Mouse (Mus musculus): Measurements from ENCODE around the gene Nat9.
A peak's percentile ranks its signal among the peaks of the same experiment; 100 is the strongest.

The Nat9 gene

DNA sequence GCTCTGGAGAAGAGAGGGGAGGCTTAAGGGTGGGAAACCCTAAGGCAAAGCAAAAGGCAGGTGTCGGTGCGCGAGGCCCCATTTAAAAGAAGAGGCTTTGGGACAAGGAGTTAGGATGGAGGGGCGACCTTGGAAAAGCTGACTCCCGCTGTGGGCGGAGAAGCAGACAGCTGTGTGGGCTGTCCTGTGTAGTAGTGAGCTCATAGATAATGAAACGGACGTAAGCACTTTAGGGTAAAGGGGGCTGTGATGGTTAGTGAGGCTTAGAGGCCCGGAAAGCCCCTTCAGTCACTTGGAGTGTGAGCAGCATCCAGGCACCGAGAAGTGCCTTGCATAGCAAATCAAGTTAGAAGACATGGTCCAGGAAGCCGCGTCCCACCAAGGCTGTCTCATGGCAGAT lies at the start of gene Nat9:
Nat9 (minus strand) TSS at position 167 of the 400 bp plus-strand sequence.
- peak; percentile 73 for DNase-seq (ENCODE audit: low read depth)

DNA sequence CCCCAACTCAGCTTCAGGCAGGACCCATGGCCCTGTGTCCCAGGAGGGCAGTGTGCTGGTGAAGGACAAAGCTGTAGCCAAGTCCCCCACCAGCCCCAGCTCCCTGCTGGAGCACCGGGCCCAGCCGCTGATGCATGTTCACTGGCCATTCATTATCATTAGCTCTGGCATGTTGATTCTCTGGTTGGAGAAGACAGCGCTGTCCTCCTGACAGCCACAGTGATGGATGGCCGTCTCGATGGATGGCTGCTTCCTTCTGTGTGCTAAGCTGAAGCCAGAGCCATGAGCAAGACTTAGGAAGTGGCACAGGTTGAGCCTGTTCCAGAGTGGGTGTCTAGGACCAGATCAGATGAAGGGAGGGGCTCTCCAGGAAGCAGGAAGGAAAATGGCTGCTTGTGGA lies 48.9 kb upstream of the Nat9 start:
- DNase-seq (ENCODE audit: low read depth), result no peak

DNA sequence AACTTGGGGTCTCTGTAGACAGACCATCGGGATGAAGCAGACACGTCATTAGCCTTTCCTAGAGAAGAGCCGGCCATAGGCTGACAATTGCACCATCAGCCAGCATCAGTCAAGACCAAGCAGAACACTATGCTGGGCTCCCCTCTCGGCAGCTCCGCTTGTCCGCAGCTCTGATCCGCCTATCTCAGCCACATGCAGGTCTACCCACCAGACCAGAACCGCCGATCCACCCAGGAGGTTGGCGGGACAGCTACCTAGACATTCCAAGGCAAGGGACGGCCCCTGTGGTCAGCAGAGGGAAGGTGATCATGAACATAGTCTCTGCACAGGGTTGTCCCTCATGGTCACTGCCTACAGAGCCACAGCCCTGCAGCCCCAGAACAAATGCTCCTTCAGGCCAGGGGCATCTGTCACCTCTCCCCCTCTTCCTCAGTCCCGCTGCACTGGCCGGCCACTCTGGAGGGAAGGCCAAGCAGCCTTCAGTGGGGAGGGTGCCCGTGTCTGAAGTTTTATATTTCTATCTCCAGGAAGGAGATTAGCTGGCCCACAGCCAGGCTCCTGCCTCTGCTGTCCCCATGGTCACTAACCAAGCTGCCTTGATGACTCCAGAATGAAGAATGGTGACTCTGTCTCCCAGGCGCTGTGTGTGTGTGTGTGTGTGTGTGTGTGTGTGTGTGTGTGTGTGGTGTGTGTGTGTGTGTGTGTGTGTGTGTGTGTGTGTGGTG lies 46.8 kb upstream of the Nat9 start:
- no peak for DNase-seq (ENCODE audit: low read depth)

DNA sequence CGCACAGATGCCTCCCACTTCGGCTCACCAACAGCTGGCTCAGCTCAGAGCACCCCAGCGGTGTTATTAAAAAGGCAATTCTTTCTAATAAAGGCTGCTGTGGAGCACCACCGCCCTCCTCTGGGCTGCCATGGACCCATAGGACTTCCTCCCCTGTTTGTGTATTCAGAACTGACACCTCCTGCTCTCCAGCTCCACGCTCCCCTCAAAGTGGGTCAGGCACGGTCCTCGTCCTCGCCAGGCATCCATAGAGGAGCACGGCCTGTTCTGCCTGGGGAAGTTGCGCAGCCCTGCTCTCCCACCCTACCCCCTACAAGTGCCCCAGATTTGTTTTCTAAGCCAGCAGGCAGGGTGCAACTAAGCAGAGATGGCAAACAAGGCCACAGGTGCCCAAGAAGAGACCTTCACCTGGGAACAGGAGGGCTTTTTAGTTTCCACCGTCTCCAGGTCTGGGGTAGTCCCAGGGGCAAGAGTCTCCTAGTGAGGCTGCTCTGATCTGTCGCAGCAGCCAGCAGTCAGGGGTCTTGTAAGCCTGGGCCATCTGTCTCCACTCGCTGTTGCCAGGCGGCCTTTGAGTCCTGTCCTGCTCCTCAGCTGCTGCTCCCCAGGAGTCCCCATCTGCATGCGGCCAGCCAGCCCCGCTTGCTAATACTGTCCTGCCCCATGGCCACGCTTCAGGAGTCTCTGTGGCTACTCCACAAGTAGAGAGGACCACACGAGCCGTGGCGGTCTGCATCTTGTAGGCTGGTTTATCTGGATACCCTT lies 46.0 kb upstream of the Nat9 start:
- DNase-seq (ENCODE audit: low read depth), result peak; percentile 34

DNA sequence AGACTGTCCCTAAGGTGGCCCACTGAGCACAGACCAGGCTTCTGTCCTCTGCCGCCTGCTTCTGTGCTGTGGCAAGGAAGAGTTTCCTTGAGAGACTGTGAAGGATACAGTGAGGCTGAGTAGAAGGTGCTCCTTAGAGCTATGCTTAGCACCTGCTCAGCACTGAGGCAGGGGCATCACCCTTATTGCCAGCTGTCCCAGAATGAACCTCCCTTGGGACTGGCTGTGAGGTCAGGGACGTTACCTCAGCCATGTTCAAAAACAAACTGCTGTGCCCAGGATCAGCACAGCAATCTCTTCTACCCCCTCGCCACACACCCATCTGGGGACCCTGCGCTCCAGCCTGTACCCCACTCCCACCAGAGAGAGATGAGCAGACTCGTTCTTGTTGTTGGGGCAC lies 45.2 kb upstream of the Nat9 start:
- DNase-seq (ENCODE audit: low read depth), result no peak

DNA sequence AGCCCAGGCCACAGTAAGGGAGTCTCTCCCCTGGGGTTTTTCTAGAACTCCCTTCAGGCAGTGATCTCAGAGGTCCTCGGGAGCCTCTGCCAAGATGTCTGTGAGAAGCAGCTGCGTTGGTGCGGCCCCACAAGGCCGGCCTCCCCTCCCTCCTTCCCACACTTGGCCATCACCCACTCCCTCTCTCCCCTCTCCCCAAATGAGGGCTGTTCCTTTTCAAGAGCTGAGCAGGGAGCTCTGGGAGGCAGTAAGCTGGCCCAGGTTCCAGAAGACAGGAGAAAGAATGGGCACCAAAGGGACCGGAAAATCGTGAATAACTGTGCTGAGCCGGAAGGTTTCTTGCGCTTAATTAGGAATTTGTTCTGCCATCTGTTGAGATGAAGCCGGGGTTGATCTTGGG lies 44.3 kb upstream of the Nat9 start:
- no peak for DNase-seq (ENCODE audit: low read depth)

DNA sequence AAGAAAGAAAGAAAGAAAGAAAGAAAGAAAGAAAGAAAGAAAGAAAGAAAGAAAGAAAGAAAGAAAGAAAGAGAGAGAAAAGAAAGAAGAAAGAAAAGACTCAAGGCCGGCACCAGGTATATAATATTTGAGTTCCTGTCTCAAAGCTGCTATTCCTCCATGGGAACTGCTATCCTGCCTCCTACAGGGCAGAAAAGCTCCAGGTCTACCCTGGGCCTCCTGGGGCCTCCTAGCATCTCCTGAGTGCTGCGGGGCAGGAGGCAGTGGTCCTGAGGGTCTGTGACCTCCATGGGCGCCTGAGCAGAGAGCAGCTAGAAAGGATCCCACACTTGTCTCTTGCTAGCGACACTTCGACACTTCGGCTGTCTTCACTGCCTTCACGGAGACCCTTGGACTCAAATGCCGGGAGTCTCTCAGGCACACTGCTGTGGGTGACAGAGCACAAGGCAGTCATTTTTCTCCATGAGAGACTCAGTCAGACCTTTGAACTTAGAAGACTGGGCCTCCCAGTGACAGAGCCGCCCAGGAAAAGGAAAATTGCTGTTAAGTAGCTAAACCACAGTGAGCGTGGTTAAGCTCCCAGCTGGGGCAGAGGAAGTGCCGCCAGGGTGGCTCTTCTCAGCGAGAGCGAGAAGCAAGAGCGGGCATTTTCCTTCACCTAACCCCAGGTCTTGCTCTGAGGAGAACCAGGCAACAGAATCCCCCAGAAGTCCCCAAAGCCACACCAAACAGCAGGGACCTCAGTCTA lies 43.7 kb upstream of the Nat9 start:
- peak; percentile 88 for DNase-seq (ENCODE audit: low read depth)

DNA sequence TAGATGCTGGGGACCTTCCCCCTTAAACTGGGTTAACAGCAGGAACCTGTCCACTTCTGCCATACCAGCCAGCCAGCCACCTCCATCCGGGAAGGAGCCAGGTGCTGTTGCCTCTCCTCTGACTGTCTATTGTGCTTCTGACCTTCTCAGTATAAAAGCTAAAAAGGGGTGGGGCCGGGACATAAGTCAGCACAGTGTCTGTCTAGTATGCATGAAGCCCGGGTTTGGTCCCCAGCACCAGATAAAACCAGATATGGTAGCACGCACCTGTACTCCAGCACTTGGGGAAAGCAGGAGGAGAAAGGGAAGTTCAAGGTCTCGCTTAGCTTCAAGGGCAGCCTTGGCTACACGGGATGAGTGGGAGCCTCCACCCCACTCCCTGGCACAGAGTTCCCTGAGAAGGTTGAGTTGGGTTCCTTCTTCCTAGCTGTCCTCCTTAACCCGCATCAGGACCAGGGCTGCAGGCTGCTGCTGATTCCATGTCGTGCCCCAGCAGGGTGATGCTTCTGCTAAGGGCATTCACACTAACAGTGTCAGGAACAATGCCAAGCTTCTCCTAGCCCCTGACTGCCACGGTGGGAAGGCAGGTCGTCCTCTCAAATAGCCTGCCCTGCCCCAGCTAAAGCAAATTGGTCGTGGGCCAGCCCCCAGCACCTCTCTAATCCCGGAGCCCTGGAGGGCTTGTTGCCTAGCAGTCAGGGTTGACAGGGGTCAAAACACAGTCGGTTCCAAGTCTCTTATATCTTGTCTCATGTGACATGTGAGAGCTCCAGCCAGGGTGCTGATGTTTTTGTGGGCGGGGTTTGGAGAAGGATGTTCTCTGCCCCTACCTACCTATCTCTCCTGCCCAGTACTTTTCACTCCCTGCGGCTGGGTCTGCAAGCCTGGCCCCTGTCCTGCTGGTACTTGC lies 41.6 kb upstream of the Nat9 start:
- DNase-seq (ENCODE audit: low read depth), result peak; percentile 46

DNA sequence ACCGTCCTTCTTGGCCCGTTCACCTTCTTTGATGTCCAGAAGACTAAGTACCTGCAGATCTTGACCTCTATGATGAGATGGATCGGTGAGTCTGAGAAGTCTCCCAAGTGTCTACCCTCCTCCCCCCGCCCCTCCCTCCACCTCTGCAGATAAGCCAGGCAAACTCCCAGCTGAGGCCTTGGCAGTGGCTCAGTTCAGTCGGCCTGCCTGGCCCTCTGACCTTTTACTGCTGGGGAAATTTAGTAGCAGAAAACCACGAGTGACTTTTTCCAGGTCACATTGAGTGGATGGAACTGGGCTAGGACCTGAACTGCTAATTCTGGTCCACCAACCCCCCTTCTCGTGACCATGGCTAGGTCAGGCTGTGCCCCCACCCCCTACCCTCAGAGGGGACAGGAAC lies 40.8 kb upstream of the Nat9 start:
- no peak for DNase-seq (ENCODE audit: low read depth)

DNA sequence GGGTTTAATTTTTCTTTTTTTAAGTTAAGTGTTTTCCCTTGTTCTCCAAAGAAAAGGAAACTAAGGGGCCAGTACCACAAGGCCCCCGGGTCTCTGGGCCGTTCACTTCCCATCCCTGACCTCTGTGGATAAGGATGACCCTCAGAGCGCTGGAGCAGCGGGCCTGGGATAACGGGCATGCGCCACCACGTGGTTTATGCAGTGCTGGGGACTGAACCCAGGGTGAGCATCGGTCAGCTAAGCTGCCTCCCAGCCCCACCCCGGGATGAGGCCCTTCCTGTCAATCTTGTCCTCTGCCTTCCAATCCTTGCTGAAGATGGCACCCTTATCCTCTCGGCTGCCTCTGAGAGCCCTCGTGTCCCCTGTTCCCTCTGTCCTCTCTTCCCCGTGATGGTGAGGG lies 40.0 kb upstream of the Nat9 start:
- DNase-seq (ENCODE audit: low read depth), result no peak

DNA sequence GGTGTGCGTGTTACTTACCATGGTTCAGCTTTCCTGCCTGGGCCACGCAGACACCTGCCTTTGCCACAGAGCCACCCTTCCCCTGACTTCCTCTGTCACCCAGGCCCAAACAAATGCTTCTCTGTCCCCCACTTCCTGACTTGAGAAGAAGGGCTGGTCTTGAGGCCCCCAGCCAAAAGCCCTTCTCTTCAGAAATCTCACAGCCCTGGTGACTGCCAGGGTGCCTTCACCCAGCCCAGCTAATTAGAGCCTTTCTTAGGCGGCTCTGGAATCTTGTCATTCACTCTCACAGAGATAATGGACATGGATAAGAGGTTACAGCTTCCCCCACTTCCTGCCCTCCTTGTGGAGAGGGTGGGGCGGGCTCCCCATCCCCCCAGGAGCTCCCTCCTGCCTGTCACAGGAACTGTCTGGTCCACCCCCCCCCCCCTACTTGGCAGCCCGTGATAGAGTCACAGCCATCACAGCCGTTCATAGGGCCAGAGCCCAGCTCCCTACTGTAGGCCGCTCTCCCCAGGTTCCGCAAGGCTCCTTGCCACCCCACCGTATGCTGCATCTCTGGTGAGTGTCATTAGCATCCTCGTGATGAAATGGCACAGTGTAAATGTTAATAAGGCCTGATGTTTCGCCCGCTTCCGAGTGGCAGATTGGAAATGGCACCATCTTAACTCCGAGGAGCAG lies 39.3 kb upstream of the Nat9 start:
- peak; percentile 77 for DNase-seq (ENCODE audit: low read depth)

DNA sequence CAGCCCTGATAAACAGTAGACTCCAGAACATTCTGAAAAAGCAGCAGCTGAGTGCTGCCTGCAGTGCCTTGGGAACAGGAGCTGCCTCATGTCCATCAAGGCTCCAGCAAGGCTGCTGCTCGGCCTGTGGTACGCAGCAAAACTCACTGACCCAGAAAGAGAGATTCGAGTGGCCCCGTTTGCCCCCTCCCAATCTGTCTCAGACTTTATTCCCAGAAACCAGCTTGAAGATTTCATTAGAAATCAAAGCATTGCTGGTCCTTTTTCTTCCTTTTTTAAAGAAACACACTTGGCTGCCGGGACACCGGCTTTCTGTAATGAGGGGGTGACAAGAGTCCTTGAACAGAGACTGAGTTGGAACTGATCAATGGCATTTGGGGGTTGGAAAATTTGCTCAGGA lies 37.6 kb upstream of the Nat9 start:
- DNase-seq (ENCODE audit: low read depth), result no peak

DNA sequence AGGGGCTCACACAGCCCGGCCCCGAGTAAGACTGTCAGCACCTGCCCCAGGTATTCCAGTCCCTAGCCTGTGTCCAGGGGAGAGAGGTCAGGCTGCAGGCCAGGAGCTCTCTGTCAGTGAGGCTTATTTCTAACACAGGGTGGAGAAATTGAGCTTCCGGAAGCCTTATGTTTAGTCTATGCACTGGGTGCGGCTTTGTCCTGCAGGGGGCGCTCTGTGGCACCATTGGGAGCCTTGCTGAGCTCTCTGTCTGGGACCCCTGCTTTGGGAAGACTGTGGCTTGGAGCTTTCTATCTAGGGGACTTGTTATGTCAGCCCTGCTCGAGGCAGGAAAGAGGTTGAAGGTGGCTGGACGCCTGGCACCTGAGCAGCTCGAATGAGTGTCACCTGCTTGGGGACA lies 37.2 kb upstream of the Nat9 start:
- peak; percentile 88 for DNase-seq (ENCODE audit: low read depth)

DNA sequence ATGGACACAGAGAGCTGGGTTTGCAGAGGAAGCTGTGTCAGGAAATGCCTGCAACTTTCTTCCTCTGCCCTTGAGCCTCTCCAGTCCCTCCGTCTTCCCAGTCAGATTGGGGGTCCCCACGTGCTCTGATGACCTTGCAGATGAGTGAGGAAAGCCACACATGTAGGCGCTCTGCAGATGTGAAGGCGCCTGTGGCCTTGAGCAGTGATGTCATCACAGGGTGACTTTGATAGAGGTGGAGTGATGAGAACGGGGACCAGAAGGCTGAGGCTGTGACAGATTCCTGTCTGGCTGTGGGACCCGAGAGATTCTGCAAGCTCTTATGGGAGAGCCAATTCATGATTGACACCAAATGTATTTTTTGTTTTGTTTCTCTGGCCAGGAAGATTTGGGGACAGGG lies 36.2 kb upstream of the Nat9 start:
- DNase-seq (ENCODE audit: low read depth), result peak; percentile 50

DNA sequence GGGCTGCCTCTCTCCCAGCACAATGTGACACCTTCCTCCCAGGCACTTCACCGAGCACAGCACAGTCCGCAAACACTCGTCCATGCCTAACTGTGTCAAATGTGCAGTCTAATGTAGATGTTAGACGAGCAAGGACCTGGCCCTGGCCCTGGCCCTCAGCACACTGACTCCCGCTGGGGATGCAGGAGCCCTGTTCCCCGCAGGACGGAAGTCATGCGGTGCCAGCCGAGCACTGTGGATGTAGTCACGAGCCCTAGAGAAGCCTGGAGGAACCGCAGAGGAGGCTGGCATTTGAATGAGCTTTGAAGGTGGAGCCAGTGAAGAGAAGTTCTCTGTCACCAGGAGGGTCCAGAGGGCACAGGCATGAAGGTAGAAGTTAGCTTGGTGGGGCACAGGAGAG lies 35.8 kb upstream of the Nat9 start:
- DNase-seq (ENCODE audit: low read depth), result peak; percentile 56

DNA sequence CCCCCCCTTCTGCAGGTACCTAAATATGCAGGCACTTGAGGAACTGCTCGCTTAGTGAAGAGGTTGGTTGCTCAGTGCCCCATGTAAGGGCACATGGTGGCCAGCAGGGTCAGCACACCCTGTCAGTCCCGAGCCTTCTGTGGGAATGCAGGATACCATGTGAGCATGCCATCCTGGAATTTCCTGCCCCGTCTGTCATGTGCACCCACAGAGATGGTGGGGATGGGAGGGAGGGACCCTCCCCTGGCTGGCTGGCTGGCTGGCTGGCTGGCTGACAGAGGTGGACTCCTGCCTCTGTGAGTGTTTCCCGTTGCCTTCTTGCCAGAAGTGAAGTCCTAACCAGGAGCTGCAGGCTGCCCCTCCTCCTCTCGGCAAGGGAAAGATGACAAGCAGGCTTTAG lies 34.9 kb upstream of the Nat9 start:
- no peak for DNase-seq (ENCODE audit: low read depth)

DNA sequence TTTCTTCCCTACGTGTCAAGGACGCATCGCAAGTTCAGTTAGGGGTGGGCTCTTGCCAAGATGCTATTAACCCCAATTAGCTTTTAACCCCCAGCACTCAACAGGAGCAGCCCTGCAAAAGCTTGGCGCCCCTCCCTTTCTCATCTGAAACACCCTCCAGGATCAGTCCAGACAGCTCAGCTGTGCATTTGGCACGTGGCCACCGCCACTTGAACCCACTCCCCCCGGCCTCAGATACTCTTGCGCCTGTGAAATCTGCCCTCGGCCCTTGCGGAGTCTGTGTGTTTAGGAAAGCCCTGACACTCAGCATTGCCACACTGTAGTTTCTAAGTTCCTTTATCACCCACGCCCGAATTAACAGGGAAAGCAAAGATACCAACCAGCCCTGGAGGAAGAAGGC lies 34.4 kb upstream of the Nat9 start:
- no peak for DNase-seq (ENCODE audit: low read depth)

DNA sequence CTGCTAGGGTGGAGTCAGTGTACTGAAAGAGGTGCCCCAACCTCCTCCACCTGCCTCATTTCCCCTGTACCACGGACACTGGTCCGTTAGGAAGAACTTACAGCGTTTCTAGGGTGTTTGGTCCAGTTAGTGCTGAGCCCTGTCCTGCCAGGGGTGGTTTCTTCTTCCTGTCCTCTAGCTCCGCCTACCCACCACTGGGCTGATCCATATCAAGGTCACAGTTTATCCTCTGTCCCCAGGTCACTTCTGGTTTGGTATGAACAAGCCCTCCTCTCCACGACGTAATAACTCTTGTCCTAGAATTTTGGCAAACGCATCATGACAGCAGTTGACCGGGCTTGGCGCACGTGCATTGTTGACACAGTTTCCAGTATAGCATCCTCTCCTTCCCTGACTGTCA lies 32.0 kb upstream of the Nat9 start:
- DNase-seq (ENCODE audit: low read depth), result no peak

DNA sequence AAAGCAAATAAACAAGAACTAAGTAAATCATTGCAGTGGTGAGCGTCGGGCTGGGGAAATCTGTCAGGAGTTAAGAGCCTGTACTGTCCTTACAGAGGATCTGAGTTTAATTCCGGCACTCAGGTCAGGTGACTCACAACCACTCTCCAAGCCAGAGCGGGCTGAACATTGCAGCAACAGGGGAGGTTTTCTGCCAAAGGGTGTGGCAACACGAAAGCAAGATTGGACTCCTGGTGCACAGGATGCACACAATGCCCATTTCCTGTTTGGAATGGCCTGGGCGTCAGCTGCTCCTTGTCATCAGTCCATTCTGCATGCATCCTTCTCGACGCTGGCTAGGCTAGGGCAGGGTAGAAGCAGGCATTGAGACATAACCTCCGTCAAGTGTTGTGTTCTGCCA lies 31.6 kb upstream of the Nat9 start:
- no peak for DNase-seq (ENCODE audit: low read depth)

DNA sequence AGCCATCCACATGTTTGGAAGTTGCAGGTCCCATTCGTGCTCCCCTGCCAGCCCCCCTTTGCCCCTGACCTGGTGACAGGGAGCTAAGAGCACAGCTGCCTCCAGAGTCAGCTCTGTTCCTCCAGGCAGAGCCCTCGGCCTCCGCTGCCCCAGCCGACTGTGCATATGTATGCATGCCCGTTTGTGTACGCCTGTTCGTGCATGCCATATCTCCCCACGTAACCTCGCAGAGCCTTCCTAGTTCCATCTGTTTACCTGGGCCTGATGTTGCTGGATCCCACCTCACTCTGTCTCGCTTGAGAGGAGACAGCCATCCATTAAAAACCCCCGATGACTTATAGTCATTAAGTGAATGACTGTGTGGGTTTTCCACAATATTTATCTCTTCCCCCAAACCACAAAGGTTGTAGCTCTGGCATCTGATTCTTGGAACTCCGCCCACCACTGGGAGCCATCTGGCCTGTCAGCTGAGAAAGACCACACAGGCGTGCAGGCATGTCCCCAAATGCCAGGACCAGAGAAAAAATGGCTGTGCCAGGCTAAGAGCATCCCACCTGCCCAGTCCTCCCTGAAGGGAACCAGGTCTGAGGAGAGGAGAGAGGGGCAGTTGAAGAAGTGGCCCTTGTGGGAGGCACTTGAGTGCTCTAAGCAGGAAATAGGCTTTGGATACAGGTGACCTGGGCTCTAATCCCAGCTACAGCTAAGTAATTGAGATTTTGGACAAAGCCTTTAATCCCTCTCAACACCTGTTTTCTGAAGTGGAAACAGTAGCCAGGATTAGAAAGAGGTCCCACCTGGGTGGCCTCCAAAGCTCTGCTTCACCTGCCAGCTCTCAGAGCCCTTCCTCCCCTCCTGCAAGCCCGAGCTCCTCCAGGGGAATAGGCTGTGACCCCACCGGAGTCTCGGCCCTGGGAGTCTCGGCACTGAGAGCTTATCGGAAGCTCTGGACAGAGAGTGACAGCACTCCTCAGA lies 30.1 kb upstream of the Nat9 start:
- no peak for DNase-seq (ENCODE audit: low read depth)
